Mouse (Mus musculus): ENCODE measurements at regions not wholly inside any gene's neighbourhood (a gene's known extent, or its start where the extent isn't known, plus 50 kb on each side); places are given as distances from the start of the nearest gene placed in this dataset.
"Not testable (repeated sequence)": the region's sequence is repeated elsewhere in the genome, so short reads cannot be mapped to it uniquely, and the experiment has no call there.

GRCm38 (mm10) chr7:39727935-39728557 is 210.5 kb downstream of the Zfp619 start:
- DNase-seq (ENCODE audit: low spot score in 2 of 2): no peak

GRCm38 (mm10) chr7:39728930-39729329 is 211.4 kb downstream of the Zfp619 start:
- no peak for DNase-seq (ENCODE audit: low spot score in 2 of 2)

GRCm38 (mm10) chr7:39729723-39730122 is 212.2 kb downstream of the Zfp619 start:
- DNase-seq (ENCODE audit: low spot score in 2 of 2): no peak

- no peak for DNase-seq (ENCODE audit: low spot score in 2 of 2)
Measured at GRCm38 (mm10) chr7:39732790-39733189, 215.2 kb downstream of the Zfp619 start.

DNA sequence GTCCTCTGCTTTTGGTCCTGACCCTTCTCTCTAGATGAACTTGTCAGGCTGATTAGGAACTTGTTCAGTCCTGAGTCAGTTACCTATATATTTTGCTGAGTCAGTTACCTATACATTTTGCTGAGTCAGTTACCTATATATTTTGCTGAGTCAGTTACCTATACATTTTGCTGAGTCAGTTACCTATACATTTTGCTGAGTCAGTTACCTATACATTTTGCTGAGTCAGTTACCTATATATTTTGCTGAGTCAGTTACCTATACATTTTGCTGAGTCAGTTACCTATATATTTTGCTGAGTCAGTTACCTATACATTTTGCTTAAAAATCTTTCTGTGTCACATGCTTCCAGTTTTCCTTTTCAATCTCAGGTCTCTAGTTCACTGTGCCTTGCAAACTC is 230.8 kb downstream of the Zfp619 start:
- DNase-seq (ENCODE audit: low spot score in 2 of 2): not testable (repeated sequence)

DNA sequence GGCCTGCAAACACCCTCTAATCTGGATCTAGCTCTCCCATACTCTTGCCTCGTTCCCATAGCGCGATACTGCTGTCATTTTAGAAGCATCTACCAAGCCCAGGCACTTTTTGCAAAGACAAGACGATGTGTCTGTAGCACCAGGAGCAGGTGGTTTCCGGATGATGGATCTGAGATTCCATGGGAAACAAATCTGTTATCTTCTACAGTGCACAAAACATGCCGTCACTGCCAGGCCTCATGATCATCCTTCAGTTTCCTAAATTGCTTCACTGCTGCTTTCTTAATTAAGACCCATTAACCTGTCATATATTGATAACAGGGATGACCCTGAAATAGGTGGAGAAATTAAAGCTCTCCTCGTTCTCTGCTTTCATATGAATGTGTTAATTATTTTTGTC is 232.9 kb downstream of the Zfp619 start:
- no peak for DNase-seq (ENCODE audit: low spot score in 2 of 2)

DNA sequence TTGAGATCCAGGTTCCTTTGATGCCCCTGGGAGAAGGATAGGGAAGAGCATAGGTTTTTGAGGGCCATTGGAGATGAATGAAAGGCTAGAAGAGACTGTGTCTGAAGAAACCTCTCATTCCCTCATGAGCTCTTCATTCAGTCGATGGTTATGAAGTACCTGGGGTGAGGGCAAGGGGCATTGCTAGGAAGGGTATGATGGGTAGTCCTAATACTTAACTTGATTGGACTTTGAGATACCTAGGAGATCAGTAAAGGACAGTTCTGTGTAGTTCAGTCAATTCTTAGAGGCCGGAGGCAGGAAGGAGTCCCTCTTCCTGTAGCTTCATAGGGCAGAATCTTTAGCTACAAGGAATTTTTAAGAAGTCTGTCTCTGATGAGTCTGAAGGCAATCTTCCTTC is 246.8 kb downstream of the Zfp619 start:
- DNase-seq (ENCODE audit: low spot score in 2 of 2): no peak

DNA sequence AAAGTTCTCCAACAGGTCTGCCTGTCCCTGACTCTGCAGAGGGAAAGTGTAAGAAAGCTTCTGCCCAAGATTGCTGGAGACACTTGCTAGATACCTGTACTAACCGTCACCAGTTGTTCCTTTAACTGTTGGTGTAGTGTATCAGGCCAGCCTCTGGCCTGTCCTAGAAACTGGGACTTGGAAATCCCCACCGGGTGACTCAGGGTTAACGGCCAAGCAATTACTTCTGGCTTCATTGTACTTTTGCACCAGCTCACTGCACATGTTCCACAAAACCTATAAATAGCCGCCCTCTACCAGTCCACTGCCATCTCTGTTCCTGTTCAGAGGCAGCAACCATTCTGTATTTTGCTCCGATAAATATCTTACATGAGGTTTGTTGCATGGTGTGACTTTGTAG is 247.5 kb downstream of the Zfp619 start:
- no peak for DNase-seq (ENCODE audit: low spot score in 2 of 2)

DNA sequence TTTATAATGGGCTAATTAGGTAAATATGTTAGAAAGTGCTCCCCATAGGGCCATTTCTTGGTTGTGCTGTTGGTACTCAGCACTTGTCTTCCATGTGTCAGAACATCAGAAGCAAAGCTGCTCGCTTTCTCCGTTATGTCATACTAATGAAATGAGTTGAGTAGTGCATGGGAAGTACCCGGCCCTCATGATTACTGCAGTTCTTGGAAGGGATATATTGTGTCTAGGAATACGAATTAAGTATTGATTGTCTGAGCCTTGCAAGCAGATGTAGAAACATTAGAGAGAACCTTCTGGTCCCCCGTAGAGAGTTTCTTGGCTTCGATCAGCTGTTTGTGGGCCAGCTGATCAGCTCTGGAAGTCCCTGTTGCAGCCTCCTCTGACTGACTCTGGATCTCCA is 255.7 kb downstream of the Zfp619 start:
- DNase-seq (ENCODE audit: low spot score in 2 of 2): no peak

GRCm38 (mm10) chr7:39789321-39789720 is 271.8 kb downstream of the Zfp619 start:
- DNase-seq (ENCODE audit: low spot score in 2 of 2): no peak

DNA sequence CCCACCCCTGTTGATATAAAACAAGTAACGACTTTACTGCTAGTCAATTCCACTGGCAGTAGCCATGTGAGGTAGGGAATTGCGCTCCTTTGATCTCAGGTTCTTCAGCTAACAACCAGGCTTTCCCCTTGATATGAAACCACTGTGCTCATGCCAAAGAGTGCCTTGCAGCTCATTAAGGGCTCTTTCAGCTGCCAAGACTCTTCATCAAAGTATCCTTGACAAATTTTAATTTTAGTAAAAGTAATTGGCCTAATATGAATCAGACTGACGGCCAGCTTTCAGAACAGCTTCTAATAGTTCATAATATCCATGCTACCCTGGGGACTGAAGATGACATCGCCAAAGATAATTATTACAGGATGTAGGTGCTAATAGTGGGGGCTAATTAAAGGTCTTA is 272.3 kb downstream of the Zfp619 start:
- no peak for DNase-seq (ENCODE audit: low spot score in 2 of 2)

DNA sequence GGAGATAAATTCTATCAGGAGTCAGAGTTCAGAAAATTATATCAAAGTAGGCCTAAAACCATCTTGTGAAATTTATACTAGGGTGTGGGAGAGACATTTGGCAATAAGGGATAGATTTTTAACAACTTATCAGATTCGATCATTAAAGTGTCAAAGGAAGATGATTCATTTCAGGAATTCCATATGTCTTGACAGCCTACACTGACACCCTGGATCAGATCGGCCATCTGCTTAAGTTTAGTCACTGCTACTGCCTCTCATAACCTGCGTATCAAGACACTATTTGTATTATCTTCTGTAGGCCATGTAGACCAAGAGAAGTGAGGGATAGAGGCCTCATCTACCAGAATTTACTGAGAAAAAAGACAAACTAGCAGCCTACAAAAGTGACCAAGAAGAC is 277.2 kb downstream of the Zfp619 start:
- DNase-seq (ENCODE audit: low spot score in 2 of 2): no peak

DNA sequence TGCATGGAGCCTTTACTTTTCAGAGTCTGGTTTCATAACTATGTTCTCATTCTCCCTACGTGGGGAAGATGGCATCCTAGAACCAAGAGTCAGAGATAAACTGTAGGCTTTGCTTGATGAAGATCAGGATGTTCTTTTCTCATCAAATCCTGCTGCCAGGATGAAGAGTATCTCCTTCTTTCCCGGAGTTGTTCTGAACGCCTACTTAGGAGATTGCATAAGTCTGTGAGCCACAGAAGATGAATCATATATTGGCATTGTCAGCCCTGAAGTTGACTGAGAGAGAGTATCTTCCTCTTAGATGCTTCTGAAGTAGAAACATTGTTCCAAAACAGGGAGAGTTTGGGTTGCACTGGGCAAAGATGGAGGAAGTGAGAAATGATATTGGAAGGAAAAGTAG is 286.7 kb downstream of the Zfp619 start:
- no peak for DNase-seq (ENCODE audit: low spot score in 2 of 2)

GRCm38 (mm10) chr7:39818036-39818435 is 300.5 kb downstream of the Zfp619 start:
- no peak for DNase-seq (ENCODE audit: low spot score in 2 of 2)

DNA sequence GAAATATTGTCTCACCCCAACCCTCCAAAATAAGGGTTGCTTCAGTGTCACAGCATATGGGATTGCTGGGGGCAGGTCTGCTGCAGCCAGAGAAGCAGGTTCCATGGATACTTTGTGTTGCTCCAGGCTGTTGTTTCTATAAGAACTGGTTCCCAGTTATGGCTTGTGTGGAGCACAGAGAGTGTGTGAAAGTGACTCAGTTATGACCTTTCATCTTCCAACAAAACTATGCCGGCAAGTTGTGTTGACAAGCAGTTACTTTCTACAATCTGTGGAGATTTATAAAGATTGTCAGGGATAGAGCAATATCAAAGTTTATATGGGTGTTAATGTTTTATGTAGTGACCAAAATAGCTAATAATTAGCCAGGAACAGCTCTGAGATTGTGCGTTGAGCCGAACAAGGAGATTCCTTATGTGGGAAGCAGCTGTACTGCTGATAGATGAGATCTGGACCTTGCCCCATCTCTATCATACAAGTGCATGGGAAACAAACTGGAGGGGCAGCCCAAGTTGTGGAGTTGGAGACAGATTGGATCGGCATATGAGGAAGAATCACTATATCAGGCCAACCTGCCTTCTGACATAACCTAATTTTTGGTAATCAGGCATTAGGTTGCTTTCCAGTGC is 305.1 kb downstream of the Zfp619 start:
- no peak for DNase-seq (ENCODE audit: low spot score in 2 of 2)

- DNase-seq (ENCODE audit: low spot score in 2 of 2): no peak
Measured at GRCm38 (mm10) chr7:39828378-39828777, 310.8 kb downstream of the Zfp619 start.

DNA sequence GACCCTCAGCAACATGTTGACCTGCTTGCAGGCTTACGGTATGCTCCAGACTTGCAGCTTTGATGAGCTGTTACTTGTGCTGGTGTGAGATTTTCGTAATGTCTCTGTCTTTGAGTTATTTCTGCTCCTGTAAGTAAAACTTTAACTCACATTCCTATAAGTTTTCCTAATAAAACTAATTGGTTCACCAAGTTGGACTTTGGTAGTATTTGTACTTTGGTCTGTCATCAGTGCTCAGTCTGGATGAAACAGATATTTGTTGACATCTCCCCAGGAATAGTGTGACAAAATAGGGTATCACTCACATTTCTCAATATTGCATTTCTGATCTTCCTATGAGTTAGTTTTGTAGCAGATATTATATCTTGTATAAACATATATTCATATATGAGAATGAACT is 313.3 kb downstream of the Zfp619 start:
- DNase-seq (ENCODE audit: low spot score in 2 of 2): no peak

- DNase-seq (ENCODE audit: low spot score in 2 of 2): no peak
Measured at GRCm38 (mm10) chr7:39841988-39842387, 324.4 kb downstream of the Zfp619 start.

- DNase-seq (ENCODE audit: low spot score in 2 of 2): peak; percentile 24 to 40
Measured at GRCm38 (mm10) chr7:39847914-39848782, 330.6 kb downstream of the Zfp619 start.

- DNase-seq (ENCODE audit: low spot score in 2 of 2): no peak
Measured at GRCm38 (mm10) chr7:39857301-39857700, 339.7 kb downstream of the Zfp619 start.

- DNase-seq (ENCODE audit: low spot score in 2 of 2): no peak
Measured at GRCm38 (mm10) chr7:39862835-39863234, 345.3 kb downstream of the Zfp619 start.

DNA sequence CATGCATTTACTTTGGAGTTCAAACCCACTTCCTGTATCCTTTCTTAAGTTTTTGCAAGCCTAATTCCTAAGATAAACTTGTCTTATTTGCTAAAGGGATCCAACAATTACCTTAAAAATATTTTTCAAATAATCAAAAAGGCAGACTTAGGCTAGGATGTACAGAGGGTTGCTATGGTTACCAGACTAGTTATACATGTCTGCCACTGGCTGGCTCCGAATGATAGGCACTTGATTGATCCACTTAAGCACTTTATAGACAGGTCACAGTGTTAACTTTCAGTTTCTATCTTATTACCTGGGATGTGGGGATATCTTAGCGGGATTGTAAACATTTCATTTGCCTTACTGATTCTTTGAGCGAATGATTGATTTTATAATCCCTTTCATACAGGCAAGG is 346.6 kb downstream of the Zfp619 start:
- DNase-seq (ENCODE audit: low spot score in 2 of 2): no peak
